Comparison of ENCODE assay signal across 8 mouse cellular contexts in the genomic region with DNA sequence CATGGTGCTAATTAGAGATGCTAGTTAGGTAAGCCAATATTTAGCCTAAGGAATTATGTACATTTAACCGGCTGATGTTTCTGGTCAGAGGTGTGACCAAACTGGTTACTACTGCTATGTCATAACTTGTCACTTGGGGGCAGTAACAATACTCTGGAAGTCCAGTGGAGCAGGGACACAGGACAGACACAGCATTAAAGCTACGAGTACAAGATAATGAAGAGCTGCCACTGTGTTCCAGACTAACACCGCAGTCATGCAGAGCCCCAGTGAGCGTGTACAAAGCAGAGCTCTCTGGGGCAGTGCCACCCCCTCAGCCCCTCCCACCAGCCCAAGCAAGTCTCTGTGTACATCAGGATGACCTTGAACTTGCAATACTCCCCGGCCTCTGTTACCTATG. TPM values are rescaled to one million over a fixed set of nuclear protein-coding genes. Genes with fewer than 3 reads are reported as not detected.
A peak's percentile ranks its signal among the peaks of the same experiment; 100 is the strongest.
DNase-seq lines count a peak whose midpoint lies in the region; ATAC-seq and TF ChIP-seq lines count a peak whose summit lies in the region.

No protein-coding gene starts in this region.

- H3K4me1 ChIP-seq in E14TG2a.4 (replicated peaks; ENCODE audit: low read depth, low read length): peaks cover 33% of the 10 kb centered on the region
- peaks cover 2% of the 10 kb centered on the region; the same call in 1 of the 2 replicates for H3K4me1 ChIP-seq in neural tube, embryonic 15.5 days

- peak; percentile 65 for TF ChIP-seq CTCF in gastrocnemius, adult 2 months (IDR thresholded peaks at IDR 0.05)
- peak; percentile 25; the same call in 1 of the 2 replicates for TF ChIP-seq CTCF in E14TG2a.4 (conservative IDR thresholded peaks at IDR 0.05; ENCODE audit: low read length)

- no peaks in the 10 kb centered on the region for H3K27me3 ChIP-seq in E14TG2a.4 (ENCODE audit: insufficient read depth, low read length)
- no peaks in the 10 kb centered on the region for H3K27me3 ChIP-seq in neural tube, embryonic 15.5 days (replicated peaks)

- peak; percentile 50; the same call in 1 of the 2 replicates for ATAC-seq in neural tube, embryonic 15.5 days (ENCODE audit: low FRiP score)

- WGBS in large intestine, adult 2 months: 55% methylated on average over 5 of the region's 5 CpGs
- WGBS in neural tube, embryonic 15.5 days: 40% methylated on average over 5 of the region's 5 CpGs

- H3K4me2 ChIP-seq in neural tube, embryonic 15.5 days: no peak overlapping the region

- intact Hi-C loops in gastrocnemius, adult 2 months (cut with DNase I): loop anchor here (5.0 kb wide), 2 partner anchors 365 to 415 kb away; no protein-coding TSS in a partner anchor
- intact Hi-C loops in gastrocnemius, postnatal 36 days (cut with DNase I): loop anchor here (5.0 kb wide), 2 partner anchors 365 to 410 kb away; no protein-coding TSS in a partner anchor

- DNase-seq in gastrocnemius, adult 2 months: no peak
- no peak for DNase-seq in gastrocnemius, postnatal 36 days
- DNase-seq in embryo, embryonic 11.5 days (ENCODE audit: low read depth, low spot score): peak; percentile 17
- DNase-seq in large intestine, adult 2 months (ENCODE audit: low read depth, low spot score): peak; percentile 32
- DNase-seq in right cerebral cortex, postnatal 36 days (ENCODE audit: low spot score in 2 of 2): no peak
- no peak for DNase-seq in gastrocnemius, postnatal 4 days (ENCODE audit: low spot score in 2 of 2)

- H3K27ac ChIP-seq in gastrocnemius, adult 2 months: no peak overlapping the region
- H3K27ac ChIP-seq in neural tube, embryonic 15.5 days (replicated peaks): no peak overlapping the region

- no peaks in the 10 kb centered on the region for H3K36me3 ChIP-seq in E14TG2a.4 (ENCODE audit: insufficient read depth, low read length)
- no peaks in the 10 kb centered on the region for H3K36me3 ChIP-seq in neural tube, embryonic 15.5 days

- no peak overlapping the region for H3K4me3 ChIP-seq in gastrocnemius, adult 2 months
- H3K4me3 ChIP-seq in E14TG2a.4 (replicated peaks; ENCODE audit: low read length): no peak overlapping the region
- H3K4me3 ChIP-seq in neural tube, embryonic 15.5 days (replicated peaks): no peak overlapping the region

- no peak overlapping the region for H3K9ac ChIP-seq in neural tube, embryonic 15.5 days (replicated peaks)

- no peaks in the 10 kb centered on the region for H3K9me3 ChIP-seq in E14TG2a.4 (ENCODE audit: low read length)
- no peaks in the 10 kb centered on the region for H3K9me3 ChIP-seq in neural tube, embryonic 15.5 days (replicated peaks)

RNA-seq across cellular contexts. Expression of a gene that starts 10.3 kb away (rescaled TPM):
- total RNA-seq in gastrocnemius, adult 2 months (2021): under 1 TPM in 1 of 2 experiments, not detected in 1; 0.11 TPM
- total RNA-seq in gastrocnemius, postnatal 36 days (2021): under 1 TPM; 0.12 to 0.26 TPM
- 0.29 and 0.30 TPM in 2 replicates for polyA plus RNA-seq in large intestine, adult 2 months (2012; rRNA removed)
- 0.09 and 0.47 TPM in 2 replicates for polyA plus RNA-seq in neural tube, embryonic 15.5 days (2015; fragmentation: Nextera tagmentation; extraction: Ambion mirVana)
- under 1 TPM; 0.56 to 0.75 TPM for total RNA-seq in gastrocnemius, postnatal 4 days (2021)

RNA-seq across cellular contexts. Expression of a gene that starts 48.4 kb away (rescaled TPM):
- total RNA-seq in gastrocnemius, adult 2 months (2021): not detected
- not detected for total RNA-seq in gastrocnemius, postnatal 36 days (2021)
- polyA plus RNA-seq in large intestine, adult 2 months (2012; rRNA removed): 46.2 and 97.8 TPM in 2 replicates
- polyA plus RNA-seq in neural tube, embryonic 15.5 days (2015; fragmentation: Nextera tagmentation; extraction: Ambion mirVana): 0.72 TPM in 1 of 2 replicates, not detected in the other
- total RNA-seq in gastrocnemius, postnatal 4 days (2021): not detected

RNA-seq across cellular contexts. Expression of a gene that starts 56.4 kb away (rescaled TPM):
- 100 to 1,000 TPM; 149 to 171 TPM for total RNA-seq in gastrocnemius, adult 2 months (2021)
- total RNA-seq in gastrocnemius, postnatal 36 days (2021): 100 to 1,000 TPM in 1 of 2 experiments, 10 to 100 TPM in 1; 85.4 to 136 TPM
- 12.0 and 13.7 TPM in 2 replicates for polyA plus RNA-seq in large intestine, adult 2 months (2012; rRNA removed)
- polyA plus RNA-seq in neural tube, embryonic 15.5 days (2015; fragmentation: Nextera tagmentation; extraction: Ambion mirVana): 7.3 and 7.7 TPM in 2 replicates
- 10 to 100 TPM; 66.6 to 73.1 TPM for total RNA-seq in gastrocnemius, postnatal 4 days (2021)

Comparison
In these comparisons a context has a peak if more than half of its experiments do, and no peak if none do; other contexts are left out.
1. DNase-seq: peak in embryo, embryonic 11.5 days (single experiment) and large intestine, adult 2 months (single experiment); none in gastrocnemius, adult 2 months (single experiment), gastrocnemius, postnatal 36 days (0 of 2), right cerebral cortex, postnatal 36 days (0 of 2) and gastrocnemius, postnatal 4 days (0 of 2).